Comparison of ENCODE assay signal across 12 mouse cellular contexts in the genomic region with DNA sequence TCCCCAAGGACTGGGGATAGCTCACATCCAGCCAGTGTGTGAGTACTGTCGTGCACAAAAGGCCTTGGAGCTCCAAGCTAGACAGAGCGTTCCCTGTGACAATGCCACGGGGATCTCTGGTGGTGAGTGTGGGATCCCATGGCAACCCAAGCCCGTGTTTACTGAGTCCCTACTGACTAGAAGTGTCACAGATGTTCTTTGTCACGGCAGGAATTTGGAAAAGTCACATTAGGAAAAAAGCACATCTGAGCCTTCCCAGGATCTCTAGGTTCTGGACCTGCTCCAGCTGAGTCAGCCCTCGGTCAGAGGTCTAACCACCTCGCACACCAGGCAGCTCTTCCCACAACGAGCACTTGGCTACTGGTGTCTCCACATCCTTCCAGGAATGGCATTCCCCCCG. TPM values are rescaled to one million over a fixed set of nuclear protein-coding genes. Genes with fewer than 3 reads are reported as not detected.
DNase-seq lines count a peak whose midpoint lies in the region; ATAC-seq and TF ChIP-seq lines count a peak whose summit lies in the region.
"Had no signal": no experiment of that assay in that cellular context is flagged by ENCODE, and none has a peak within 500 bp of the region (broad histone marks: within the 10 kb centered on the region; RNA-seq: fewer than 3 reads in every experiment).

No protein-coding gene starts in this region.

- TF ChIP-seq POLR2A in cerebellum, adult 2 months (IDR thresholded peaks at IDR 0.05; ENCODE audit: borderline replicate concordance, insufficient read depth, low read length), result no peak

- H3K4me1 ChIP-seq in hindbrain, embryonic 13.5 days (replicated peaks), result peaks cover 33% of the 10 kb centered on the region
- peaks cover 13% of the 10 kb centered on the region for H3K4me1 ChIP-seq in hindbrain, embryonic 10.5 days (replicated peaks)
- H3K4me1 ChIP-seq in cerebellum, adult 2 months (ENCODE audit: control insufficient read depth, insufficient read depth, low read length), result no peaks in the 10 kb centered on the region; the same call in 1 of the 2 replicates

- no peak for TF ChIP-seq CTCF in cerebellum, adult 2 months (IDR thresholded peaks at IDR 0.05; ENCODE audit: borderline replicate concordance, insufficient read depth, low read depth, low read length)

- H3K4me3 ChIP-seq in hindbrain, embryonic 13.5 days, result no peak overlapping the region
- no peak overlapping the region for H3K4me3 ChIP-seq in hindbrain, embryonic 10.5 days
- no peak overlapping the region for H3K4me3 ChIP-seq in cerebellum, adult 2 months (replicated peaks; ENCODE audit: insufficient read depth, low read depth, low read length)
- H3K4me3 ChIP-seq: embryonic facial prominence, embryonic 12.5 days; limb, embryonic 13.5 days had no signal

- H3K9me3 ChIP-seq in hindbrain, embryonic 13.5 days, result no peaks in the 10 kb centered on the region
- H3K9me3 ChIP-seq in hindbrain, embryonic 10.5 days, result no peaks in the 10 kb centered on the region
- H3K9me3 ChIP-seq: embryonic facial prominence, embryonic 12.5 days; limb, embryonic 13.5 days had no signal

- 39% methylated on average over 9 of the region's 9 CpGs for WGBS in hindbrain, embryonic 13.5 days
- WGBS in hindbrain, embryonic 10.5 days, result 56% methylated on average over 9 of the region's 9 CpGs
- 44% methylated on average over 9 of the region's 9 CpGs for WGBS in cerebellum, adult 2 months

- H3K27me3 ChIP-seq in hindbrain, embryonic 13.5 days, result 0 out of 2 replicates have a peak, but pooled peaks cover 5% of the 10 kb centered on the region
- H3K27me3 ChIP-seq in hindbrain, embryonic 10.5 days (ENCODE audit: insufficient read depth, poor library complexity, severe bottlenecking), result 0 out of 2 replicates have a peak, but pooled peaks cover 3% of the 10 kb centered on the region
- H3K27me3 ChIP-seq in cerebellum, adult 2 months (ENCODE audit: control insufficient read depth, insufficient read depth, low read length), result no peaks in the 10 kb centered on the region; the same call in 1 of the 2 replicates
- H3K27me3 ChIP-seq: embryonic facial prominence, embryonic 12.5 days had no signal

- ATAC-seq in hindbrain, embryonic 13.5 days (ENCODE audit: low FRiP score), result no peak

- DNase-seq in hindbrain, embryonic 10.5 days (ENCODE audit: low spot score), result no peak
- peak; percentile 78 for DNase-seq in 3T3-L1 (ENCODE audit: low read depth, low spot score)
- DNase-seq in adipocyte (ENCODE audit: low spot score), result peak; percentile 9
- peak; percentile 58 to 60 for DNase-seq in heart, postnatal 10 days
- DNase-seq in cerebellum, adult 2 months, result no peak
- no peak for DNase-seq in frontal cortex, postnatal 10 days (ENCODE audit: low spot score in 2 of 2)
- DNase-seq: cerebellum, adult 11-12 months had no signal

- H3K27ac ChIP-seq in hindbrain, embryonic 13.5 days, result 0 out of 2 replicates have a peak overlapping the region, but pooled peaks have one; percentile 23
- no peak overlapping the region for H3K27ac ChIP-seq in hindbrain, embryonic 10.5 days
- no peak overlapping the region for H3K27ac ChIP-seq in cerebellum, adult 2 months (ENCODE audit: insufficient read depth, low read length)
- H3K27ac ChIP-seq: embryonic facial prominence, embryonic 12.5 days; limb, embryonic 13.5 days had no signal

- no peak overlapping the region for H3K9ac ChIP-seq in hindbrain, embryonic 13.5 days
- H3K9ac ChIP-seq: embryonic facial prominence, embryonic 12.5 days; limb, embryonic 13.5 days had no signal

- no peak overlapping the region for H3K4me2 ChIP-seq in hindbrain, embryonic 13.5 days
- H3K4me2 ChIP-seq: embryonic facial prominence, embryonic 12.5 days; limb, embryonic 13.5 days had no signal

- intact Hi-C loops in heart, postnatal 10 days (cut with DNase I), result no loop called here

- no peaks in the 10 kb centered on the region for H3K36me3 ChIP-seq in hindbrain, embryonic 13.5 days
- H3K36me3 ChIP-seq in hindbrain, embryonic 10.5 days, result no peaks in the 10 kb centered on the region
- H3K36me3 ChIP-seq: embryonic facial prominence, embryonic 12.5 days; limb, embryonic 13.5 days had no signal

RNA-seq across cellular contexts. Expression of gene Kcnc4, which starts 25.7 kb away (rescaled TPM):
- polyA plus RNA-seq in hindbrain, embryonic 13.5 days (2015; fragmentation: Nextera tagmentation; extraction: Ambion mirVana), result 2.1 and 2.3 TPM in 2 replicates
- polyA plus RNA-seq in hindbrain, embryonic 10.5 days (2016; fragmentation: Nextera tagmentation; extraction: Ambion mirVana), result 0.09 and 0.17 TPM in 2 replicates
- under 1 TPM; 0.36 to 0.50 TPM for total RNA-seq in heart, postnatal 10 days (2021)
- polyA plus RNA-seq in cerebellum, adult 2 months (2012; rRNA removed), result 59.7 and 62.3 TPM in 2 replicates
- total RNA-seq: megakaryocyte progenitor cell, adult 5-6 weeks had no signal
- polyA plus RNA-seq: thymus, postnatal 0 days had no signal

Comparison
In these comparisons a context has a peak if more than half of its experiments do, and no peak if none do; other contexts are left out.
1. DNase-seq: peak in 3T3-L1 (single experiment), adipocyte (single experiment) and heart, postnatal 10 days (2 of 2); none in hindbrain, embryonic 10.5 days (single experiment), cerebellum, adult 2 months (0 of 2) and frontal cortex, postnatal 10 days (0 of 2).
2. RNA of gene Kcnc4, which starts 25.7 kb away (polyA plus RNA-seq): 59.7 to 62.3 TPM in cerebellum, adult 2 months; 2.1 to 2.3 TPM in hindbrain, embryonic 13.5 days and 0.09 to 0.17 TPM in hindbrain, embryonic 10.5 days; every median in the first group is over 10 times any median in the second.